Mouse (Mus musculus) testis, adult 2 months (tissue): Measurements from ENCODE around the gene 3110040M04Rik. TPM values are rescaled to one million over a fixed set of nuclear protein-coding genes. Genes with fewer than 3 reads are reported as not detected.

Experiments used
- H3K27ac ChIP-seq: fragments of 200-500 bp; 2 replicates; pipeline ENCODE4 v1.5.1; 2012; ENCODE audit warnings: low read depth, low read length; ENCODE audit not compliant: control insufficient read depth, insufficient read depth
- H3K27me3 ChIP-seq: fragments of 200-500 bp; 2 replicates; pipeline ENCODE4 v1.6.1; 2012; ENCODE audit warnings: mild to moderate bottlenecking, low read length, moderate library complexity; ENCODE audit not compliant: control insufficient read depth, insufficient read depth
- H3K36me3 ChIP-seq: fragments of 200-500 bp; 2 replicates; pipeline ENCODE4 v1.6.1; 2012; ENCODE audit warnings: mild to moderate bottlenecking, low read length; ENCODE audit not compliant: control insufficient read depth, insufficient read depth
- H3K4me1 ChIP-seq: fragments of 200-500 bp; 2 replicates; pipeline ENCODE4 v1.6.1; 2012; ENCODE audit warnings: low read length; ENCODE audit not compliant: control insufficient read depth, insufficient read depth
- H3K4me3 ChIP-seq: fragments of 200-500 bp; 2 replicates; pipeline ENCODE4 v1.5.1; 2012; ENCODE audit warnings: low read depth, mild to moderate bottlenecking, low read length, moderate library complexity, mixed read lengths; ENCODE audit not compliant: control insufficient read depth
- CTCF ChIP-seq: fragments of 200-500 bp; IDR thresholded peaks from 2 replicates; pipeline ENCODE4 v1.5.1; 2012; ENCODE audit warnings: low read depth, mild to moderate bottlenecking, inconsistent platforms, low read length, moderate library complexity; ENCODE audit not compliant: control insufficient read depth, insufficient read depth, insufficient replicate concordance
- POLR2A ChIP-seq: fragments of 200-500 bp; IDR thresholded peaks from 2 replicates; pipeline ENCODE4 v1.6.1; 2012; ENCODE audit warnings: low read depth, mild to moderate bottlenecking, inconsistent platforms, low read length, moderate library complexity; ENCODE audit not compliant: control insufficient read depth
- polyA plus RNA-seq: library from polyadenylated mRNA; depleted of rRNA; stranded (reverse); fragments of >200 nt; gene quantifications from 2 replicates; pipeline ENCODE4 v1.2.3, GENCODE M21; 2012

The 3110040M04Rik gene
- polyA plus RNA-seq, 1 experiment = not detected

GRCm38 (mm10) chr1:151227506-151227905 lies 23.6 kb downstream of the 3110040M04Rik start:
- Histone ChIP-seq H3K27ac (no peak overlapping the region), H3K4me1 (no peaks in the 10 kb centered on the region), H3K36me3 (no peaks in the 10 kb centered on the region), H3K4me3 (no peak overlapping the region), H3K27me3 (no peaks in the 10 kb centered on the region)
- TF ChIP-seq POLR2A = no peak

DNA sequence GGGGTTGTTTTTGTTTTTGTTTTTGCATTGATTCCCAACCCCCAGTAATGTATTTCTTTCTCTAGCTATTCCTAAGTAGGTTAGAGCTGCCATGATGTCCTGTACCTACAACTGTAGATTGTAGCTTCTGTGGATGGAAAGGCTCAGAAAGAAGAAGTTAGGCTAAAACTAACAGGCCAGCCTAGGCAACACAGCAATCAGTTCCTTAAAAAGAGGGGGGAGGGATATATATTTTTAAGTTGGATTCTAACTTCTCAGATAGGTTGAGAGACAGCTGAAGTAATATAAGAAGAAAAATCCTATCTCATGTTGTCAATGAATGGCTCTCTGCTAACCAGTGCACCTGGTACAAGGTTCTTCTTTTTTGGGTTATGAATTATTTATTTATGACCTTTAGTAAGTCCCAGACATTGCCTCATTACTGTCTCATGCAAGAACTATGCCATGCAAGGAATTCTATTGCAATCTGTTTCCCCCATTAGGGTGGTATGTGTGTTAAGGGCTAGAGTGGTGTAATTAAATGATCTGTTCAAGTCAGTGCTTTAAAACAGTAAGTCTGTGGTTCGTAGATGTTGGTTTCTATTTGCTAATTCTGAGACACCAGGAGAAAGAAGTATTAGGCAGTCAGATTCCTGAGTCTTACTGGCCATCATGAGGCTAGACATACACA lies 24.5 kb downstream of the 3110040M04Rik start:
- no peak overlapping the region for H3K27ac ChIP-seq

GRCm38 (mm10) chr1:151232346-151232745 lies 28.4 kb downstream of the 3110040M04Rik start:
- Histone ChIP-seq H3K4me3 (no peak overlapping the region), H3K27ac (no peak overlapping the region), H3K4me1 (no peaks in the 10 kb centered on the region), H3K27me3 (no peaks in the 10 kb centered on the region), H3K36me3 (no peaks in the 10 kb centered on the region)
- TF ChIP-seq POLR2A = no peak
- TF ChIP-seq CTCF = no peak

More for the DNA sequence above, 24.5 kb downstream of the 3110040M04Rik start:
- H3K27me3 ChIP-seq = no peaks in the 10 kb centered on the region
- TF ChIP-seq CTCF (no peak), POLR2A (no peak)
- no peaks in the 10 kb centered on the region for H3K36me3 ChIP-seq
- no peaks in the 10 kb centered on the region for H3K4me1 ChIP-seq
- H3K4me3 ChIP-seq = no peak overlapping the region

GRCm38 (mm10) chr1:151233756-151234155 lies 29.8 kb downstream of the 3110040M04Rik start:
- Histone ChIP-seq H3K36me3 (no peaks in the 10 kb centered on the region), H3K4me3 (no peak overlapping the region), H3K4me1 (no peaks in the 10 kb centered on the region), H3K27ac (no peak overlapping the region), H3K27me3 (no peaks in the 10 kb centered on the region)
- TF ChIP-seq POLR2A = no peak
- TF ChIP-seq CTCF = no peak

- Histone ChIP-seq H3K36me3 (no peaks in the 10 kb centered on the region), H3K4me1 (no peaks in the 10 kb centered on the region), H3K27me3 (no peaks in the 10 kb centered on the region), H3K4me3 (no peak overlapping the region), H3K27ac (no peak overlapping the region)
- TF ChIP-seq CTCF (no peak), POLR2A (no peak)
These were observed 31.7 kb downstream of the 3110040M04Rik start for GRCm38 (mm10) chr1:151235574-151235973.

- Histone ChIP-seq H3K27me3 (no peaks in the 10 kb centered on the region), H3K36me3 (no peaks in the 10 kb centered on the region), H3K27ac (no peak overlapping the region), H3K4me1 (no peaks in the 10 kb centered on the region), H3K4me3 (no peak overlapping the region)
- no peak for TF ChIP-seq POLR2A
These were observed 32.4 kb downstream of the 3110040M04Rik start for GRCm38 (mm10) chr1:151236141-151236930.

- Histone ChIP-seq H3K27me3 (no peaks in the 10 kb centered on the region), H3K4me3 (no peak overlapping the region), H3K36me3 (no peaks in the 10 kb centered on the region), H3K27ac (no peak overlapping the region), H3K4me1 (no peaks in the 10 kb centered on the region)
- no peak for TF ChIP-seq POLR2A
- no peak for TF ChIP-seq CTCF
These were observed 33.9 kb downstream of the 3110040M04Rik start for GRCm38 (mm10) chr1:151237780-151238179.
